Mouse (Mus musculus) gastrocnemius, postnatal 36 days (tissue): ENCODE measurements around the gene Ccdc82. TPM values are rescaled to one million over a fixed set of nuclear protein-coding genes. Genes with fewer than 3 reads are reported as not detected.

Experiments used
- DNase-seq, 2 experiments: peaks; one replicate each; pipeline ENCODE4 v3.0.0; 2022
- intact Hi-C: fragments of 180-260 bp; cut with DNase I; formaldehyde crosslinking; loops from one replicate; pipeline ENCODE4 v1.15.1; 2025
- total RNA-seq, 2 experiments: library from RNA; stranded (reverse); gene quantifications; 2 replicates each; pipeline ENCODE4 v1.2.3; 2021

The Ccdc82 gene
- total RNA-seq, 2 experiments from 2014 or later, result 3.5 to 3.7 TPM

- no peak for DNase-seq
- intact Hi-C loops, result no loop called here
Measured at GRCm38 (mm10) chr9:13323612-13324011, 76.9 kb downstream of the Ccdc82 start.

Other genes with a start within 250 kb of the Ccdc82 start
- gene Jrkl, start 1.1 kb upstream of the Ccdc82 start, total RNA-seq, result 1 to 10 TPM; 2.3 to 3.2 TPM
- gene Maml2, start 51.0 kb downstream of the Ccdc82 start, total RNA-seq, result 1 to 10 TPM; 2.0 to 2.3 TPM
- not detected for gene Gm17571, start 199.8 kb downstream of the Ccdc82 start, total RNA-seq